Mouse (Mus musculus): Measurements from ENCODE around the gene Steap3. TPM values are rescaled to one million over a fixed set of nuclear protein-coding genes. Genes with fewer than 3 reads are reported as not detected.

Gene Steap3
- polyA plus RNA-seq, 1 experiment from 2014 or later = 15.9 TPM

DNA sequence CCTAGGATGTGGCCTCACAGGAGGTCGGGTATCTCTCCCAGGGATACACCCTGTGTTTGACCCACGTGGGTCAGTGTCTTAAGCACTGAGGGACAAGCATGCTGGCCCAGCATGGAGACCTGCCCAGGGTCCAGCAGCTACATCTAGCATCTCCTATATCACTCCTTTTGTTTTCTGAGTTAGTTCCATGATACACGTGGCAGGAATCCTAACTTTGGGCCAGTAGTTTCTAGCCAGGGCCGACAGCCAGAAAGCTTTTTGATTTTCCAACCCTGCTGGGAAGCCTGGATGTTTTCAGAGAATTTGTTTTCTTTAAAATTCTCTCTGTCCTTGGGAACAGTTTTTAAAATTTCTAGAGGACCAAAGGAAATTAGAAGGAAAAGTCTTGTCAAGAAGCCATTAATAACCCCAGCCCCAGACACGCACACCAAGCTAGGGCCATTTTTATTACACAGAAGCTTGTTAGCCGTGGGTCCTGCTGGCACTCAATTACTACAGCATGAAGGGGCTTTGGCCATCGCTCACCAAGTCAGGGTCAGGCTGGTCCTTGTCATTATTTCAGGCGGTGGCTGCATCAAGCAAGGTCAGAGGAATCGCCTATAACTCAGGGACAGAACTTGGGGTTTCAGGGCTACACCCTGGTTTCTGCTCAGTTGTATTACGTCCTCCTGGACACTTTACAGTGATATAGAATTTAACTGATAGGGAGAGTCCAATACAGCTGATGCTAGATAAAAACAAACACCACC lies 42.6 kb downstream of the Steap3 start:
- H3K27me3 ChIP-seq = no peaks in the 10 kb centered on the region
- no peak overlapping the region for H3K4me2 ChIP-seq
- H3K4me1 ChIP-seq (replicated peaks) = 0 out of 2 replicates have a peak, but pooled peaks cover 3% of the 10 kb centered on the region
- 80% methylated on average over 10 of the region's 10 CpGs for WGBS
- H3K36me3 ChIP-seq = no peaks in the 10 kb centered on the region
- no peak for ATAC-seq (replicated peaks; ENCODE audit: insufficient number of reproducible peaks, insufficient read depth, low FRiP score, low read depth)
- H3K9ac ChIP-seq = no peak overlapping the region
- H3K27ac ChIP-seq = no peak overlapping the region
- no peaks in the 10 kb centered on the region for H3K9me3 ChIP-seq (replicated peaks)
- H3K4me3 ChIP-seq = no peak overlapping the region

DNA sequence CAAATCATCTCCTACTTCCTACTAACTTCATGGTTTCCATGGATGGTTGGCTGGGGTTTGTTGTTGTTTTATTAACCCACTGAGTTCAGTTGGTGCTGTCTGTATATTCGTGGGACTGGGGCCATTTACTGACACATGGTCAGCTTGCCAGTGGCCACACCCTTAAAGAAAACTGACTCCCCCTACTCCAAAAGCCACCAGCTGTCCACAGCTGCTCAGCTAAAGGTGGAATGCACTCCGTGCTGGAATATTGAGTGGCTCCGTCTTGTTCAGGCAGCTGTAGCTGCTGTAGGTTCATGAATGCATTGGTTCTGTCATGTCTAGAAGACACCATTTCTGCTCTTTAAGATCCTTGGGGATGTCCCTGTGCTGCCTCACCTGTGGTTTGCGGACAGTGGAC lies 48.9 kb downstream of the Steap3 start:
- Histone ChIP-seq H3K36me3 (no peaks in the 10 kb centered on the region), H3K4me3 (no peak overlapping the region), H3K4me2 (no peak overlapping the region), H3K27ac (no peak overlapping the region), H3K9ac (no peak overlapping the region), H3K27me3 (no peaks in the 10 kb centered on the region), H3K9me3 (replicated peaks) (no peaks in the 10 kb centered on the region), H3K4me1 (replicated peaks) (no peaks in the 10 kb centered on the region)
- WGBS = 58% methylated on average over 4 of the region's 4 CpGs
- ATAC-seq (replicated peaks; ENCODE audit: insufficient number of reproducible peaks, insufficient read depth, low FRiP score, low read depth) = no peak

DNA sequence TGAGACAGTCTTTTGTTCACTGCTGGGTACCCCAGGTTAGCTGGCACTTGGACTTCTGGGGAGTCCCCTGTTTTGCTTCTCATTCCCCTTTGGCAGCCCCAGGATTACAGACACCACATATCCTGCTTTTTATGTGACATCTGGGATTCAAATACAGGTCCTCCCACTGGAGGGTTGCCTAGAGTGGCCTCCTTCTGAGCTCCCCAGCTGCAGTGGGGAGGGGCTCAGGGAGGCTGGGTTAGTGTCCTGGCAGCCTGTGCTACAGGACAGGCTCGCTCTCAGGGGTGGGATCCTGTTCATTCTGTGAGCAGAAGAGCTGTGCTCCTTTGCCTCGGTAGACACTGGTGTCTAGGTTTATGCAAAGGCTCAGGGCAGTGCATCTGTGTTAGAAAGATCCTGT lies 51.2 kb downstream of the Steap3 start:
- H3K4me3 ChIP-seq = no peak overlapping the region
- no peaks in the 10 kb centered on the region for H3K4me1 ChIP-seq (replicated peaks)
- no peaks in the 10 kb centered on the region for H3K36me3 ChIP-seq
- ATAC-seq (replicated peaks; ENCODE audit: insufficient number of reproducible peaks, insufficient read depth, low FRiP score, low read depth) = no peak
- no peaks in the 10 kb centered on the region for H3K9me3 ChIP-seq (replicated peaks)
- H3K4me2 ChIP-seq = no peak overlapping the region
- H3K9ac ChIP-seq = no peak overlapping the region
- H3K27ac ChIP-seq = no peak overlapping the region
- H3K27me3 ChIP-seq = no peaks in the 10 kb centered on the region
- WGBS = 42% methylated on average over 2 of the region's 2 CpGs

DNA sequence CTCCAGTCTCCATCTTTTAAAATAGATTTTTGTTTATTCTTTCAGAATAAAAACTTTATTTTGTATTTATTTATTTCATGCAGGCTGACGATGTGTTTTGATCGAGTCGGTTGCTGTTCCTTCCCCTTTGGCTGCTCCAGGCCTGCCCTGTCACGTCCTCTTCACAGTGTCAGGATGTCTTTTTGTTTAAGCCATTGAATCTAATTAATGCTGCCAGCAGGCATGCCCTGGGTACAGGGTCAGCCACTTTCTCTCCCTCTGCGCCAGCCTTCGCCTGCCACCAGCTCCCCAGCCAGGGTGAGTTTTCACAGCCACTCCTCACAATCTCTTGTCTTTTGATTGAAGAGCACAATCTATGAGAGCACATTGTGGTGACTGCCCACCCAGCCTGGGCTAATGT lies 51.7 kb downstream of the Steap3 start:
- no peaks in the 10 kb centered on the region for H3K36me3 ChIP-seq
- no peak overlapping the region for H3K4me3 ChIP-seq
- no peaks in the 10 kb centered on the region for H3K4me1 ChIP-seq (replicated peaks)
- no peaks in the 10 kb centered on the region for H3K9me3 ChIP-seq (replicated peaks)
- no peak overlapping the region for H3K4me2 ChIP-seq
- H3K27me3 ChIP-seq = no peaks in the 10 kb centered on the region
- no peak for ATAC-seq (replicated peaks; ENCODE audit: insufficient number of reproducible peaks, insufficient read depth, low FRiP score, low read depth)
- 64% methylated on average over 6 of the region's 6 CpGs for WGBS
- no peak overlapping the region for H3K27ac ChIP-seq
- no peak overlapping the region for H3K9ac ChIP-seq

DNA sequence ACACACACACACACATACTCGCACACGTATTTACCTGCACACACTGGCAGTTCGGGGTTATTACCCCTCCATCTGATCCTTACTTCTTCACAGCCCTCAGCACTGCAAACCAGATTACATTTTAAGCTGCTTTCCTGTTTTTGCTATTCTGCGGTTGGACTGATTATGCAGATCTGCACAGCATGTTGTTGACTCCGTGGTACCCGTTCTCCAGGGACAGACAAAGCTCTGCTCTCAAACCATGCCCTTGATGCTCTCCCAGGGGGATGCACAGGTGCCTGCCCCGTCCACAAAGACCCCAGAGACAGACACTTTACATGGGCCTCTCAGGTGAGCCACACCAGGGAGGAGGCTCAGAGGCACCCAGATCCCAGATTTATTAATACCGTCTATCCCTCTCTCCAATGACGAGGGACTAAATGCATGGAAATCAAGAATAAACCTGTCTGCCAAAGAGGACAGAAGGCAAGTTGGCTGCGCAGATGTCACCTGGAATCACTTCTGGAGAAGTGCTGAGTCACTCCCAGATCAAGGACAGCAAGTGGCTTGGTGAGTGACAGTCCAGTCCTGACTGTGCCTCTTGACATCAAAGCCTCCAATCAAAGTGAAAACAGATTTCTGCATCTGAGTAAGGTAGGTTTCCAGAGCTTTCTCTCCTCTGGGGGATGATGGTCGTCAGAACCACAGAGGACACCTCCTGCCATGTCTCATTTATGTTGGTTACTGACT lies 63.8 kb downstream of the Steap3 start:
- no peaks in the 10 kb centered on the region for H3K36me3 ChIP-seq
- no peaks in the 10 kb centered on the region for H3K4me1 ChIP-seq (replicated peaks)
- H3K4me2 ChIP-seq = no peak overlapping the region
- no peaks in the 10 kb centered on the region for H3K27me3 ChIP-seq
- H3K9ac ChIP-seq = no peak overlapping the region
- H3K27ac ChIP-seq = no peak overlapping the region
- H3K4me3 ChIP-seq = no peak overlapping the region
- no peaks in the 10 kb centered on the region for H3K9me3 ChIP-seq (replicated peaks)
- 77% methylated on average over 11 of the region's 11 CpGs for WGBS
- ATAC-seq (replicated peaks; ENCODE audit: insufficient number of reproducible peaks, insufficient read depth, low FRiP score, low read depth) = no peak

DNA sequence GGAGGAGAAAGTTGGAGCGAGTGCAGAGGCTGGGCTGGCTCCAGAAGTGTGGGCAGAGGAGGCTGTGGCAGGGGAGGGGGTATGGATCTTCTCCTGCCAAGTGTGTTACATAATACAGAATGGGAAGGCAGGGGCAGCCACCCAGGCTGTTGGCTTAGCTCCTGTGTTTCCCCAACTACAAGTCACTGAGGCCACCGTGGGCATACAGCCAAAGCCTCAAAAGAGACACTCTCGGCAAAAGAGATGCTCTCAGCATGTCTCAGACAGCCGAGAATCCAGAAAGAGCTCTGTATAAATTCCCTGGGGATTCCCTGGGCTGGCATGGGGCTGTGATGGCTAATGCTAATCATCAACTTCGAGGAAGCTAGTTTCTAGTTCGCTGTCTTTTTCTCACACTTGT lies 64.9 kb downstream of the Steap3 start:
- Histone ChIP-seq H3K36me3 (no peaks in the 10 kb centered on the region), H3K27me3 (no peaks in the 10 kb centered on the region), H3K4me2 (no peak overlapping the region), H3K9me3 (replicated peaks) (no peaks in the 10 kb centered on the region), H3K9ac (no peak overlapping the region), H3K4me3 (no peak overlapping the region), H3K4me1 (replicated peaks) (no peaks in the 10 kb centered on the region), H3K27ac (no peak overlapping the region)
- WGBS = 49% methylated on average over 6 of the region's 6 CpGs
- no peak; the same call in 1 of the 2 replicates for ATAC-seq (replicated peaks; ENCODE audit: insufficient number of reproducible peaks, insufficient read depth, low FRiP score, low read depth)

DNA sequence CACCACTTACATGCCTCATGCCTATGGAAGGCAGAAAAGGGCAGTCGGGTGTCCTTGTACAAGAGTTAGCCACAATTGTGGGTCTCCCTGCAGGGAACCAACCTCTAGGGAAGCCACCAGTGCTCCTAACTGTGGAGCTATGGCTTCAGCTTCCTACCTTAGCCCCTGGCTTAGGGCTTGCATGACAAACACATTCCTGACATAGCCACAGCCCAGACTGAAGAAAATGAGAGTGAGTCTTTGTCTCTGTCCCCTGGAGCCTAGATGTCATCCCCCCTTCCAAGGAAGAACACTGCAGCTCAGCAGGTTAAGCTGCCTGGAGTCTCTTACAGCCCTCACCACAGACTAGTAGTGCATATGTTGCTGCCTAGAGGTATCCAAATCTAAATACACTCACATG lies 67.7 kb downstream of the Steap3 start:
- Histone ChIP-seq H3K36me3 (no peaks in the 10 kb centered on the region), H3K4me2 (no peak overlapping the region), H3K4me1 (replicated peaks) (no peaks in the 10 kb centered on the region), H3K27me3 (no peaks in the 10 kb centered on the region), H3K27ac (no peak overlapping the region), H3K4me3 (no peak overlapping the region), H3K9me3 (replicated peaks) (no peaks in the 10 kb centered on the region), H3K9ac (no peak overlapping the region)
- no peak for ATAC-seq (replicated peaks; ENCODE audit: insufficient number of reproducible peaks, insufficient read depth, low FRiP score, low read depth)
- 39% methylated on average over 1 of the region's 1 CpGs for WGBS

DNA sequence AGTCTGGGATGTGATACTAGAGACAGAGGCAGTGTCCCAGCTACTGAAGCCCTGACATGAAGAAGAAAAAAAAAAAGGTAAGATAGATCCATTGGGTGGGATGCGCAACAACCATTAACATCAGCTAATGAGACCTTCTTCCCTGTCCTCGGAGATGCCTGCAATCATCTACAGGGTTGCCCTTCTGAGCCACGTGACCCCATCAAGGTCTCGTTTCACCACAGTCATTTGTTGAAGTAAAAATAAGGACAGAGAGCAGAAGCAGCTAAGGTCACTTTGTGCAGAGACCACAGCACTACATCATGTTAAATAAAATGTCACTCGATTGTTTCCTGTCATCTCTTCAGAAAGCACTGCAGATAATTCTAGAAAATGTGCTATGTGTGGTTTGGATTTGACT lies 68.7 kb downstream of the Steap3 start:
- H3K9me3 ChIP-seq (replicated peaks) = no peaks in the 10 kb centered on the region
- H3K4me3 ChIP-seq = no peak overlapping the region
- no peaks in the 10 kb centered on the region for H3K4me1 ChIP-seq (replicated peaks)
- H3K36me3 ChIP-seq = no peaks in the 10 kb centered on the region
- WGBS = 75% methylated on average over 5 of the region's 5 CpGs
- H3K9ac ChIP-seq = no peak overlapping the region
- H3K4me2 ChIP-seq = no peak overlapping the region
- no peak for ATAC-seq (replicated peaks; ENCODE audit: insufficient number of reproducible peaks, insufficient read depth, low FRiP score, low read depth)
- no peak overlapping the region for H3K27ac ChIP-seq
- H3K27me3 ChIP-seq = no peaks in the 10 kb centered on the region

DNA sequence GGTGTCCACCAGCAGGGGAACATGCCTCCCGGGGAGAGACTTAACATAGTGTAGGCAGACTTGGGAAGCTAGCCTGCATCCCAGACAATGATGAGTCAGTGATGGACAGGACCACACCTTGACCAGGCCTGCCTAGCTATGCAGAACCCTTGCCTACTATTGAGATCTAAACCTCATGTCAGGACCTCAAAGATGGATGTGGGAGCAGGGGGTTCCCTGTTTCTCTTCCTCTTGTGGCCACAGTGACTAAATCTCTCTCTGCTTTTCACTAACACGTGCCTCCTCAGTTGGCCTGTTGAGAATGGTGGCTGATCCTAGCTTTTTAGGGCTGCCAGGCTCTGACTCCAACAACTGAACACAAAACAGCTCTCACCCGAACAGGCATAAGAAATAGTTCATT lies 70.0 kb downstream of the Steap3 start:
- 62% methylated on average over 3 of the region's 3 CpGs for WGBS
- Histone ChIP-seq H3K27me3 (no peaks in the 10 kb centered on the region), H3K4me1 (replicated peaks) (no peaks in the 10 kb centered on the region), H3K9me3 (replicated peaks) (no peaks in the 10 kb centered on the region), H3K4me3 (no peak overlapping the region), H3K9ac (no peak overlapping the region), H3K27ac (no peak overlapping the region), H3K36me3 (no peaks in the 10 kb centered on the region), H3K4me2 (no peak overlapping the region)
- ATAC-seq (replicated peaks; ENCODE audit: insufficient number of reproducible peaks, insufficient read depth, low FRiP score, low read depth) = no peak

DNA sequence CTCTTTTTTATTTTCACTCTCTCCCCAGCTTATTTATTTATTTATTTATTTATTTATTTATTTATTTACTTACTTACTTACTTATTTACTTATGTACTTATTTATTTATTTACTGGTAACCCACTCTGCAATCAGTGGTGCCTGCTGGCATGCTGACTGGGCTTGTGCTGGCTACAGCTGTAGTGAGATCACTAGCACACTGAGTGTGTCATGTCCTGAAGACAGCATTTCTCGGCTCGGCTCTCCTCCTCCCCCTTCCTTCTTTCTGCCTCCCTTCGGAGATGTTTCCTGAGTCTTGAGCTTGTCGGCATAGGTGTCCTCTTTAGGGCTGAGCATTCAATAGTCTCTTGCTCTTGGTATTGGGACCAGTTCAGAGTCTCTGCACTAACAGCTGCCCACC lies 73.6 kb downstream of the Steap3 start:
- no peak overlapping the region for H3K4me2 ChIP-seq
- no peak overlapping the region for H3K27ac ChIP-seq
- WGBS = 60% methylated on average over 4 of the region's 4 CpGs
- H3K27me3 ChIP-seq = no peaks in the 10 kb centered on the region
- H3K9me3 ChIP-seq (replicated peaks) = no peaks in the 10 kb centered on the region
- no peak overlapping the region for H3K9ac ChIP-seq
- ATAC-seq (replicated peaks; ENCODE audit: insufficient number of reproducible peaks, insufficient read depth, low FRiP score, low read depth) = no peak
- no peak overlapping the region for H3K4me3 ChIP-seq
- no peaks in the 10 kb centered on the region for H3K36me3 ChIP-seq
- H3K4me1 ChIP-seq (replicated peaks) = no peaks in the 10 kb centered on the region

DNA sequence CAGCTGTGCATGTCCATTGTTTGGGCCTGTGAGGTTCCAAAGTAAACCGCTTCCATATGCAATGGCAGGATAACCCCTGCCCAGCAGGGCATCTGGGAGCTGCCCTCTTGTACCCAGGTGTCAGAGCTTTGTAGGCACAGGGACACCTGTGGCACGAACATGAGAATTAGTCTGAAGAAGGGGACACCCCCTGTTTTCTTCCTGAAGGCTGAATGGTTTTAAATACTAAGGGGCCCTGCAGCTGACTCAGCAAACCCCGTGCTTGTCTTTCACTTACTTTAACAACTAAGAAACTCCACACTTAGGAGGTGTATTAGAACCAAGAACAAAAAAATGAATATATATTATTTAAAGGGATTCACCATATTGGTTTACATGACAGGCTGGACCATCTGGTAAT lies 74.4 kb downstream of the Steap3 start:
- 64% methylated on average over 3 of the region's 3 CpGs for WGBS
- Histone ChIP-seq H3K4me1 (replicated peaks) (no peaks in the 10 kb centered on the region), H3K27ac (no peak overlapping the region), H3K36me3 (no peaks in the 10 kb centered on the region), H3K9ac (no peak overlapping the region), H3K27me3 (no peaks in the 10 kb centered on the region), H3K4me3 (no peak overlapping the region), H3K4me2 (no peak overlapping the region), H3K9me3 (replicated peaks) (no peaks in the 10 kb centered on the region)
- no peak for ATAC-seq (replicated peaks; ENCODE audit: insufficient number of reproducible peaks, insufficient read depth, low FRiP score, low read depth)

DNA sequence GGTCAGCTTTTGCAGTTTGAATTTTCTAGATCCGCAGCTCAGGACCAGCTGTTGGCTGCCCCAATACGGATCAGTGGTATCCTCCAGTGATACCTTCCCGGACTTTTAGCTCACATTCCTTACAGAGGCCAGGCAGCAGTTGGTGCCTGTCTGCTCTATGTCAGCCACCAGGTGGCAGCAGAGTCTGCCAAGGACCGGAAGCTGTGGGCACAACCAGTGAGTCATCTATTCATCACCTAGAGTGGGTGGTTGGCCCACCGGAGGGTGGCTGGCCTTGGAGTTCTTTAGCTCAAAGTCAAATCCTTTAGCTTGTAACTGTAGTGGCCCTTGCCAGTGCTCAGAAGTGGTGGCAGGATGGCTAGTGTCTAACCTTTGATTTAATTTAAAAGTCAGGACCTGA lies 75.3 kb downstream of the Steap3 start:
- Histone ChIP-seq H3K36me3 (no peaks in the 10 kb centered on the region), H3K9me3 (replicated peaks) (no peaks in the 10 kb centered on the region), H3K4me3 (no peak overlapping the region), H3K27ac (no peak overlapping the region), H3K4me1 (replicated peaks) (no peaks in the 10 kb centered on the region), H3K9ac (no peak overlapping the region), H3K4me2 (no peak overlapping the region), H3K27me3 (no peaks in the 10 kb centered on the region)
- no peak for ATAC-seq (replicated peaks; ENCODE audit: insufficient number of reproducible peaks, insufficient read depth, low FRiP score, low read depth)
- WGBS = 14% methylated on average over 5 of the region's 5 CpGs
